Mouse (Mus musculus): Measurements from ENCODE around the gene Zfp563. TPM values are rescaled to one million over a fixed set of nuclear protein-coding genes. Genes with fewer than 3 reads are reported as not detected.

The Zfp563 gene
- 4.9 TPM for polyA plus RNA-seq (2017; shearing (Covaris generic))

GRCm38 (mm10) chr17:33089220-33089949, at the start of gene Zfp563:
Zfp563 (plus strand) TSS chr17:33089310.

GRCm38 (mm10) chr17:33067958-33068357, 21.2 kb upstream of the Zfp563 start, which contains the start of gene 4921501E09Rik:
4921501E09Rik (minus strand) TSS chr17:33068058.

GRCm38 (mm10) chr17:33139261-33139820, 50.2 kb downstream of the Zfp563 start, which contains the start of gene Morc2b:
Morc2b (minus strand) TSS chr17:33139683.

Other genes starting within 250 kb of the Zfp563 start
- 10.9 TPM for gene Zfp870, start 197.7 kb upstream of the Zfp563 start, polyA plus RNA-seq (2017; shearing (Covaris generic))
- not detected for gene Cyp4f14, start 172.0 kb upstream of the Zfp563 start, polyA plus RNA-seq (2017; shearing (Covaris generic))
- 56.5 TPM for gene Cyp4f13, start 141.9 kb upstream of the Zfp563 start, polyA plus RNA-seq (2017; shearing (Covaris generic))
- gene Zfp472, start 123.5 kb upstream of the Zfp563 start, polyA plus RNA-seq (2017; shearing (Covaris generic)): 20.5 TPM
- gene Zfp952, start 96.2 kb upstream of the Zfp563 start, polyA plus RNA-seq (2017; shearing (Covaris generic)): 16.9 TPM
- gene Zfp763, start 55.9 kb upstream of the Zfp563 start, polyA plus RNA-seq (2017; shearing (Covaris generic)): 9.1 TPM
- gene 4921501E09Rik, start 21.3 kb upstream of the Zfp563 start, polyA plus RNA-seq (2017; shearing (Covaris generic)): not detected
- not detected for gene Morc2b, start 50.4 kb downstream of the Zfp563 start, polyA plus RNA-seq (2017; shearing (Covaris generic))
- not detected for gene Olfr55, start 79.1 kb downstream of the Zfp563 start, polyA plus RNA-seq (2017; shearing (Covaris generic))
- gene Olfr239, start 102.0 kb downstream of the Zfp563 start, polyA plus RNA-seq (2017; shearing (Covaris generic)): not detected
- not detected for gene Olfr1564, start 132.4 kb downstream of the Zfp563 start, polyA plus RNA-seq (2017; shearing (Covaris generic))
- 18.7 TPM for gene Zfp955a, start 165.8 kb downstream of the Zfp563 start, polyA plus RNA-seq (2017; shearing (Covaris generic))
- 0.02 TPM for gene Olfr63, start 175.4 kb downstream of the Zfp563 start, polyA plus RNA-seq (2017; shearing (Covaris generic))
- gene Zfp955b, start 200.2 kb downstream of the Zfp563 start, polyA plus RNA-seq (2017; shearing (Covaris generic)): 12.1 TPM

All from CD4-positive, CD25-positive, alpha-beta regulatory T cell (primary cell).